Mouse (Mus musculus): ENCODE measurements around the gene Nedd9. TPM values are rescaled to one million over a fixed set of nuclear protein-coding genes. Genes with fewer than 3 reads are reported as not detected.

The Nedd9 gene
- polyA plus RNA-seq, 1 experiment from 2014 or later, result 27.7 TPM

- DNase-seq (ENCODE audit: low spot score), result peak; percentile 70
- Histone ChIP-seq H3K4me1 (ENCODE audit: control insufficient read depth, insufficient read depth, low read length) (peaks cover 2% of the 10 kb centered on the region; the same call in 1 of the 2 replicates), H3K9me3 (replicated peaks; ENCODE audit: control insufficient read depth, low read length) (no peaks in the 10 kb centered on the region), H3K4me3 (ENCODE audit: low read depth, low read length) (no peak overlapping the region), H3K9ac (ENCODE audit: low read length) (no peak overlapping the region), H3K36me3 (ENCODE audit: control insufficient read depth, insufficient read depth, low read length) (no peaks in the 10 kb centered on the region), H3K27me3 (replicated peaks; ENCODE audit: control insufficient read depth, insufficient read depth, low read length) (no peaks in the 10 kb centered on the region), H3K4me2 (ENCODE audit: low read length) (no peak overlapping the region), H3K27ac (ENCODE audit: low read depth, low read length) (no peak overlapping the region; the same call in 1 of the 2 replicates)
- WGBS, result 52% methylated on average over 11 of the region's 11 CpGs
- peak; percentile 86; the same call in 1 of the 2 replicates for ATAC-seq
Measured at GRCm38 (mm10) chr13:41416065-41417016, 70.8 kb downstream of the Nedd9 start.

GRCm38 (mm10) chr13:41410191-41411074 lies 76.7 kb downstream of the Nedd9 start:
- Histone ChIP-seq H3K9ac (ENCODE audit: low read length) (no peak overlapping the region), H3K4me2 (ENCODE audit: low read length) (no peak overlapping the region), H3K9me3 (replicated peaks; ENCODE audit: control insufficient read depth, low read length) (no peaks in the 10 kb centered on the region), H3K27ac (ENCODE audit: low read depth, low read length) (no peak overlapping the region), H3K4me3 (ENCODE audit: low read depth, low read length) (no peak overlapping the region), H3K4me1 (ENCODE audit: control insufficient read depth, insufficient read depth, low read length) (no peaks in the 10 kb centered on the region), H3K27me3 (replicated peaks; ENCODE audit: control insufficient read depth, insufficient read depth, low read length) (no peaks in the 10 kb centered on the region), H3K36me3 (ENCODE audit: control insufficient read depth, insufficient read depth, low read length) (no peaks in the 10 kb centered on the region)
- DNase-seq (ENCODE audit: low spot score) (no peak), ATAC-seq (no peak)
- 88% methylated on average over 13 of the region's 13 CpGs for WGBS

DNA sequence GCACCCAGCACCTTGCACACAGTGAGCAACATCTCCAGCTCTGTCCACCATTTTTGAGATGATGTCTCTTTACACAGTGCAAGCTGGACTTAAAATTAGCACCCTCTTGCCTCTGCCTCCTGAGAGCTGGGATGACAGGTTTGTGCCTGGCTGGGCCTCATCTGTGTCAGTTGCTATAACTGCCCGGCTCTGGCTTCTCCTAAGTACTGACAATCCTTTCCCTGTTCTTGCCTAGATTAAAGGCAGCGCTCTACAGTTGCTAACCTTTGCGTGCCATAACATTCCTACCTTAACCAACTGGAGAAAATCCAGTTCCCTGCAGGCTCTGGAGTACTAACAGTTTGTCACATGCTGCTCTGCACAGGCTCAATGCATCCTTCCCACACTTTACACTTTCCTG lies 77.9 kb downstream of the Nedd9 start:
- Histone ChIP-seq H3K4me2 (ENCODE audit: low read length) (no peak overlapping the region), H3K4me1 (ENCODE audit: control insufficient read depth, insufficient read depth, low read length) (no peaks in the 10 kb centered on the region), H3K36me3 (ENCODE audit: control insufficient read depth, insufficient read depth, low read length) (no peaks in the 10 kb centered on the region), H3K27me3 (replicated peaks; ENCODE audit: control insufficient read depth, insufficient read depth, low read length) (no peaks in the 10 kb centered on the region), H3K27ac (ENCODE audit: low read depth, low read length) (no peak overlapping the region), H3K9ac (ENCODE audit: low read length) (no peak overlapping the region), H3K4me3 (ENCODE audit: low read depth, low read length) (no peak overlapping the region), H3K9me3 (replicated peaks; ENCODE audit: control insufficient read depth, low read length) (no peaks in the 10 kb centered on the region)
- DNase-seq (ENCODE audit: low spot score) (no peak), ATAC-seq (no peak)
- WGBS, result 96% methylated on average over 3 of the region's 3 CpGs

DNA sequence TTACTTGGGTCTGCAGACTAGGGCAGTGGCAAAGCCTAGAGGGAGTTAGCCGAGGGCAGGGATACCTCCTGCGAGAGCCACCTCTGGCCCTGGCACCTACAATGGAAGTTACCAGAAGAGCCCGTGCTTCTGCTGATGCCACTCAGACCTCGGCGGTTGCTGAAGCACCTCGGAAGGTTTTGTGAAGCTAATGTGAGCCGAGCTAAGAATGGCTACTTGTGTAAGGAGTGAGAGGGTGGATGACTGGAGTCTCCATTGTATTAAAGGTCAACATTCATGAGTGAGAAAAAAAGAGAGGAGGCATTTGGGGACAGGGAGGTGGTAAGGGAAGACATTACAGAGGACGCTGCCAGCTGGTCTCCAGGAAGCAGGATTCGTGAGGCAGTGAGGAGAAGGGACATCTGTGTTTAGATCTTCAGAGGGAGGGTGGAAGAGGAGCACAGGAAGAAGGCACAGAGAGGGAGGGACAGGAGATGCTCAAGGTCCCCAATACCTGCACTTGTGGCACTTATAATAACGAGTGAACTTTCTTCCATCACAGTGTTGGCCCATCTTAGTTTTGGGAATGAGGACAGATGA lies 78.7 kb downstream of the Nedd9 start:
- no peak for DNase-seq (ENCODE audit: low spot score)
- WGBS, result 86% methylated on average over 10 of the region's 10 CpGs
- ATAC-seq, result no peak

DNA sequence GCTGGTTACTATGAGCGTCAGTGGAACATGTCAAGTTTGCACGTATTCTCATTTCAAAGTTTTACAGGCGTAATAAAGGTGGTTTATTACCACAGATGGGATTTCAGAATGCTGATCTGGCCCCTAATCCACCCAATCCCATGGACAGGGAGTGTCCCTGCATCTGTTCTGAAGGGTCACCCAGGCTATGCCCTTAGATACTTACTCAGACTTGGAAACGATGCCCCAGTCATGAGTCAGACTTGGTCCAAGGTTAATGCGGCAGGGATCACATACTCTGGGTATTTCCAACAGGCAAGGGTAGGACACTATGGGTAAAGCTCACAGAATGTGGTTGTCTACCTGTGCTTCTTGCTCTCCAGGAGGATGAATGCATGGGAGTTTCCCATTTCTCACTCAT lies 82.2 kb downstream of the Nedd9 start:
- no peaks in the 10 kb centered on the region for H3K27me3 ChIP-seq (replicated peaks; ENCODE audit: control insufficient read depth, insufficient read depth, low read length)
- H3K27ac ChIP-seq (ENCODE audit: low read depth, low read length), result no peak overlapping the region
- no peaks in the 10 kb centered on the region for H3K4me1 ChIP-seq (ENCODE audit: control insufficient read depth, insufficient read depth, low read length)
- H3K36me3 ChIP-seq (ENCODE audit: control insufficient read depth, insufficient read depth, low read length), result no peaks in the 10 kb centered on the region
- no peak overlapping the region for H3K9ac ChIP-seq (ENCODE audit: low read length)
- no peak overlapping the region for H3K4me2 ChIP-seq (ENCODE audit: low read length)
- H3K4me3 ChIP-seq (ENCODE audit: low read depth, low read length), result no peak overlapping the region
- H3K9me3 ChIP-seq (replicated peaks; ENCODE audit: control insufficient read depth, low read length), result no peaks in the 10 kb centered on the region
- WGBS, result 96% methylated on average over 5 of the region's 5 CpGs
- no peak for ATAC-seq
- no peak for DNase-seq (ENCODE audit: low spot score)

More for the DNA sequence above, 78.7 kb downstream of the Nedd9 start:
- H3K27me3 ChIP-seq (replicated peaks; ENCODE audit: control insufficient read depth, insufficient read depth, low read length), result no peaks in the 10 kb centered on the region
- no peaks in the 10 kb centered on the region for H3K4me1 ChIP-seq (ENCODE audit: control insufficient read depth, insufficient read depth, low read length)
- H3K4me2 ChIP-seq (ENCODE audit: low read length), result no peak overlapping the region
- H3K9me3 ChIP-seq (replicated peaks; ENCODE audit: control insufficient read depth, low read length), result no peaks in the 10 kb centered on the region
- H3K9ac ChIP-seq (ENCODE audit: low read length), result no peak overlapping the region
- no peak overlapping the region for H3K4me3 ChIP-seq (ENCODE audit: low read depth, low read length)
- no peak overlapping the region for H3K27ac ChIP-seq (ENCODE audit: low read depth, low read length)
- no peaks in the 10 kb centered on the region for H3K36me3 ChIP-seq (ENCODE audit: control insufficient read depth, insufficient read depth, low read length)

DNA sequence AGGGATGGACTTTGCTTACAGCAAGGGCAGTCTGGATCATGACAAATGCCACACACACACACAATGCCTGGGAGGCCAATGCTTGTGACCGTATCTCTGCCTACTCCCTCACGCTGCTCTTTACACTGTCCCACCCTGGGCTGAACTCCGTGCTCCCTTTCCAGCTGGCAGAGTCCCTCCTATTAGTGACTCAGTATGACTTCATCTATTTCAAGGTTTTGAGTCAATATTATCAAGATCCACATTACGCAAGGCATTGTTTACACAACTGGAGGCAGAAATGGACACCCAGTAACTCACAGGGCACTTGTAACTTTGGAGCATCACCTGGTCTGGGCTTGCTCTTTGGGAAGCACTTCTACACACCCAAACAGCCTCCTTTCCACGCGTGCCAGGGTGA lies 83.3 kb downstream of the Nedd9 start:
- ATAC-seq (no peak), DNase-seq (ENCODE audit: low spot score) (no peak)
- Histone ChIP-seq H3K36me3 (ENCODE audit: control insufficient read depth, insufficient read depth, low read length) (no peaks in the 10 kb centered on the region), H3K9ac (ENCODE audit: low read length) (no peak overlapping the region), H3K9me3 (replicated peaks; ENCODE audit: control insufficient read depth, low read length) (no peaks in the 10 kb centered on the region), H3K27me3 (replicated peaks; ENCODE audit: control insufficient read depth, insufficient read depth, low read length) (no peaks in the 10 kb centered on the region), H3K27ac (ENCODE audit: low read depth, low read length) (no peak overlapping the region), H3K4me1 (ENCODE audit: control insufficient read depth, insufficient read depth, low read length) (no peaks in the 10 kb centered on the region), H3K4me2 (ENCODE audit: low read length) (no peak overlapping the region), H3K4me3 (ENCODE audit: low read depth, low read length) (no peak overlapping the region)
- 95% methylated on average over 6 of the region's 6 CpGs for WGBS

DNA sequence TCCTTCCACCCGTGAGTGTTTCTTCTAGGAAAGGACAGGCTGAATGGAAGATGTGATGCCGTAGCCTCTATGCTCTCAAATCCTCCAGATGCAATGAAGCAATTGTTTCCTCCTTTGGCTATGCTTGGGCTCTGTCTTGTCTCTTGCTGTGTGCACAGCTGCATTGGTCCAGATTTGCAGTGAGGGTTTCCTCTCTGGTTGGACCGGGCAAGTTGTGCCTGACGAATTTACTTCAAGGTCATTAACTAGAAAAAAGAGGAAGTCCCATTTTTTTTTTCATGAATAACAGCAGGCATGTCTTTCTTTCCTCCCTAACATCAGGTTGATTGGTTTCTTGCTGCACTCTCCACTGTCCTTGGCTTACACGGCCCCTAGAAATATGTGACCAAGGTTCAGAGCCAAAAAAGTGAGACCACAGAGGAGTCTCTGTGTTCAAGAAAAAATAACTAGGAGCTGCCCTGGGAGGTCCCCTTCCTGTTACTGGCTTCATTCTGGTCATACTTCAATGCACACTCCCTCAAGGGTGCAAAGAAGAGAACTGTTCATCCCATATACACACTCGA lies 84.6 kb downstream of the Nedd9 start:
- no peaks in the 10 kb centered on the region for H3K9me3 ChIP-seq (replicated peaks; ENCODE audit: control insufficient read depth, low read length)
- no peak overlapping the region for H3K4me2 ChIP-seq (ENCODE audit: low read length)
- H3K27ac ChIP-seq (ENCODE audit: low read depth, low read length), result no peak overlapping the region
- no peak for ATAC-seq
- no peaks in the 10 kb centered on the region for H3K27me3 ChIP-seq (replicated peaks; ENCODE audit: control insufficient read depth, insufficient read depth, low read length)
- no peaks in the 10 kb centered on the region for H3K36me3 ChIP-seq (ENCODE audit: control insufficient read depth, insufficient read depth, low read length)
- DNase-seq (ENCODE audit: low spot score), result no peak
- no peaks in the 10 kb centered on the region for H3K4me1 ChIP-seq (ENCODE audit: control insufficient read depth, insufficient read depth, low read length)
- WGBS, result 62% methylated on average over 6 of the region's 6 CpGs
- no peak overlapping the region for H3K4me3 ChIP-seq (ENCODE audit: low read depth, low read length)
- no peak overlapping the region for H3K9ac ChIP-seq (ENCODE audit: low read length)

GRCm38 (mm10) chr13:41401775-41402174 lies 85.4 kb downstream of the Nedd9 start:
- 64% methylated on average over 6 of the region's 6 CpGs for WGBS
- Histone ChIP-seq H3K4me3 (ENCODE audit: low read depth, low read length) (no peak overlapping the region), H3K4me2 (ENCODE audit: low read length) (no peak overlapping the region), H3K9ac (ENCODE audit: low read length) (no peak overlapping the region), H3K9me3 (replicated peaks; ENCODE audit: control insufficient read depth, low read length) (no peaks in the 10 kb centered on the region), H3K27ac (ENCODE audit: low read depth, low read length) (no peak overlapping the region), H3K36me3 (ENCODE audit: control insufficient read depth, insufficient read depth, low read length) (no peaks in the 10 kb centered on the region), H3K4me1 (ENCODE audit: control insufficient read depth, insufficient read depth, low read length) (no peaks in the 10 kb centered on the region), H3K27me3 (replicated peaks; ENCODE audit: control insufficient read depth, insufficient read depth, low read length) (no peaks in the 10 kb centered on the region)
- ATAC-seq (no peak), DNase-seq (ENCODE audit: low spot score) (no peak)
